Mouse (Mus musculus) liver, embryonic 12.5 days (tissue): ENCODE data around the gene Nxph1. TPM values are rescaled to one million over a fixed set of nuclear protein-coding genes. Genes with fewer than 3 reads are reported as not detected.

ENCODE experiments used
- ATAC-seq: fragments of 200-750 bp; cut with Nextera tagmentation; 2 replicates; pipeline ENCODE4 v1.8.0; 2017; ENCODE audit warnings: moderate number of reproducible peaks, mild to moderate bottlenecking, moderate library complexity
- H3K27ac ChIP-seq: fragments of 300-500 bp; sonication (generic); 2 replicates; pipeline ENCODE4 v1.5.1; 2016; ENCODE audit warnings: mild to moderate bottlenecking
- H3K27me3 ChIP-seq: fragments of 300-500 bp; sonication (generic); replicated peaks from 2 replicates; pipeline ENCODE4 v1.6.1; 2016; ENCODE audit warnings: mild to moderate bottlenecking, moderate library complexity
- H3K36me3 ChIP-seq: fragments of 300-500 bp; sonication (generic); 2 replicates; pipeline ENCODE4 v1.6.1; 2016; ENCODE audit warnings: mild to moderate bottlenecking, moderate library complexity
- H3K4me1 ChIP-seq: fragments of 300-500 bp; sonication (generic); 2 replicates; pipeline ENCODE4 v1.6.1; 2016
- H3K4me2 ChIP-seq: fragments of 300-500 bp; sonication (generic); 2 replicates; pipeline ENCODE4 v1.6.1; 2016; ENCODE audit warnings: mild to moderate bottlenecking, moderate library complexity
- H3K4me3 ChIP-seq: fragments of 300-500 bp; sonication (generic); 2 replicates; pipeline ENCODE4 v1.5.1; 2016; ENCODE audit warnings: mild to moderate bottlenecking, moderate library complexity
- H3K9ac ChIP-seq: fragments of 300-500 bp; sonication (generic); 2 replicates; pipeline ENCODE4 v1.6.1; 2016; ENCODE audit warnings: mild to moderate bottlenecking, moderate library complexity
- H3K9me3 ChIP-seq: fragments of 300-500 bp; sonication (generic); replicated peaks from 2 replicates; pipeline ENCODE4 v1.6.1; 2016; ENCODE audit warnings: mild to moderate bottlenecking, moderate library complexity
- WGBS: fragments of 180-500 bp; shearing (Covaris S2); methylation state at CpG from one replicate; pipeline ENCODE4 v1.1.7; 2016; ENCODE audit not compliant: insufficient replicate concordance; 5-methylcytosine and 5-hydroxymethylcytosine counted together
- polyA plus RNA-seq: library from polyadenylated mRNA; unstranded; fragments of >200 nt; fragmentation: Nextera tagmentation; extraction: Ambion mirVana; gene quantifications from 2 replicates; pipeline ENCODE4 v1.2.1, GENCODE M21; 2016

The Nxph1 gene
- polyA plus RNA-seq, result not detected in 2 replicates

GRCm38 (mm10) chr6:8948131-8948470 is at the start of gene Nxph1:
Gene Nxph1 (plus strand): TSS chr6:8948431.
- no peak; the same call in 1 of the 2 replicates for ATAC-seq

GRCm38 (mm10) chr6:8900021-8900728 is 48.1 kb upstream of the Nxph1 start:
- Histone ChIP-seq H3K9ac (no peak overlapping the region), H3K36me3 (no peaks in the 10 kb centered on the region), H3K4me1 (no peaks in the 10 kb centered on the region), H3K4me3 (no peak overlapping the region), H3K9me3 (no peaks in the 10 kb centered on the region), H3K4me2 (no peak overlapping the region), H3K27me3 (no peaks in the 10 kb centered on the region), H3K27ac (no peak overlapping the region)
- no peak for ATAC-seq
- WGBS, result 60% methylated on average over 7 of the region's 7 CpGs

More at GRCm38 (mm10) chr6:8948131-8948470, at the start of gene Nxph1:
- H3K27ac ChIP-seq, result no peak within 1 kb of the TSS
- H3K9me3 ChIP-seq, result no peaks in the 10 kb centered on the region
- H3K9ac ChIP-seq, result no peak within 1 kb of the TSS
- H3K4me2 ChIP-seq, result peak within 1 kb of the TSS; percentile 37
- peak within 1 kb of the TSS; percentile 13 for H3K4me3 ChIP-seq
- H3K4me1 ChIP-seq, result peaks cover 8% of the 10 kb centered on the region
- H3K27me3 ChIP-seq, result peaks cover 63% of the 10 kb centered on the region
- 6% methylated on average over 16 of the region's 16 CpGs for WGBS
- H3K36me3 ChIP-seq, result no peaks in the 10 kb centered on the region

- no peak for ATAC-seq
- Histone ChIP-seq H3K36me3 (no peaks in the 10 kb centered on the region), H3K4me3 (no peak overlapping the region), H3K4me1 (no peaks in the 10 kb centered on the region), H3K4me2 (no peak overlapping the region), H3K9me3 (no peaks in the 10 kb centered on the region), H3K9ac (no peak overlapping the region), H3K27me3 (no peaks in the 10 kb centered on the region), H3K27ac (no peak overlapping the region)
- 68% methylated on average over 2 of the region's 2 CpGs for WGBS
Observed at GRCm38 (mm10) chr6:8900729-8901122, 47.5 kb upstream of the Nxph1 start.

- Histone ChIP-seq H3K4me2 (no peak overlapping the region), H3K9me3 (no peaks in the 10 kb centered on the region), H3K4me1 (no peaks in the 10 kb centered on the region), H3K4me3 (no peak overlapping the region), H3K9ac (no peak overlapping the region), H3K36me3 (no peaks in the 10 kb centered on the region), H3K27ac (no peak overlapping the region), H3K27me3 (no peaks in the 10 kb centered on the region)
- ATAC-seq, result no peak
- WGBS, result 77% methylated on average over 3 of the region's 3 CpGs
Observed at GRCm38 (mm10) chr6:8907917-8908316, 40.3 kb upstream of the Nxph1 start.

GRCm38 (mm10) chr6:8913404-8913803 is 34.8 kb upstream of the Nxph1 start:
- no peaks in the 10 kb centered on the region for H3K36me3 ChIP-seq
- H3K27me3 ChIP-seq, result no peaks in the 10 kb centered on the region
- no peak overlapping the region for H3K4me3 ChIP-seq
- no peak overlapping the region for H3K4me2 ChIP-seq
- no peak overlapping the region for H3K9ac ChIP-seq
- no peaks in the 10 kb centered on the region for H3K4me1 ChIP-seq
- no peaks in the 10 kb centered on the region for H3K9me3 ChIP-seq
- no peak for ATAC-seq
- H3K27ac ChIP-seq, result no peak overlapping the region

GRCm38 (mm10) chr6:8914682-8915081 is 33.5 kb upstream of the Nxph1 start:
- Histone ChIP-seq H3K4me2 (no peak overlapping the region), H3K9me3 (no peaks in the 10 kb centered on the region), H3K27me3 (no peaks in the 10 kb centered on the region), H3K4me3 (no peak overlapping the region), H3K9ac (no peak overlapping the region), H3K4me1 (no peaks in the 10 kb centered on the region), H3K27ac (no peak overlapping the region), H3K36me3 (no peaks in the 10 kb centered on the region)
- WGBS, result 50% methylated on average over 3 of the region's 3 CpGs
- no peak for ATAC-seq

GRCm38 (mm10) chr6:8924481-8924880 is 23.8 kb upstream of the Nxph1 start:
- no peak for ATAC-seq
- no peak overlapping the region for H3K4me3 ChIP-seq
- no peak overlapping the region for H3K27ac ChIP-seq
- no peaks in the 10 kb centered on the region for H3K27me3 ChIP-seq
- no peaks in the 10 kb centered on the region for H3K4me1 ChIP-seq
- H3K36me3 ChIP-seq, result no peaks in the 10 kb centered on the region
- no peak overlapping the region for H3K4me2 ChIP-seq
- H3K9ac ChIP-seq, result no peak overlapping the region
- H3K9me3 ChIP-seq, result no peaks in the 10 kb centered on the region
- WGBS, result 56% methylated on average over 6 of the region's 6 CpGs

GRCm38 (mm10) chr6:8935241-8935640 is 13.0 kb upstream of the Nxph1 start:
- H3K36me3 ChIP-seq, result no peaks in the 10 kb centered on the region
- H3K4me3 ChIP-seq, result no peak overlapping the region
- no peak overlapping the region for H3K27ac ChIP-seq
- WGBS, result 47% methylated on average over 5 of the region's 5 CpGs
- H3K9ac ChIP-seq, result no peak overlapping the region
- H3K27me3 ChIP-seq, result no peaks in the 10 kb centered on the region
- H3K4me2 ChIP-seq, result no peak overlapping the region
- no peak for ATAC-seq
- no peaks in the 10 kb centered on the region for H3K9me3 ChIP-seq
- H3K4me1 ChIP-seq, result no peaks in the 10 kb centered on the region

- H3K9me3 ChIP-seq, result no peaks in the 10 kb centered on the region
- ATAC-seq, result no peak
- H3K36me3 ChIP-seq, result no peaks in the 10 kb centered on the region
- no peak overlapping the region for H3K4me2 ChIP-seq
- H3K27ac ChIP-seq, result no peak overlapping the region
- no peak overlapping the region for H3K9ac ChIP-seq
- WGBS, result 17% methylated on average over 5 of the region's 5 CpGs
- H3K4me3 ChIP-seq, result no peak overlapping the region
- no peaks in the 10 kb centered on the region for H3K4me1 ChIP-seq
- no peaks in the 10 kb centered on the region for H3K27me3 ChIP-seq
Observed at GRCm38 (mm10) chr6:8935705-8936104, 12.5 kb upstream of the Nxph1 start.

- no peak overlapping the region for H3K4me3 ChIP-seq
- H3K9me3 ChIP-seq, result no peaks in the 10 kb centered on the region
- ATAC-seq, result no peak
- H3K36me3 ChIP-seq, result no peaks in the 10 kb centered on the region
- no peak overlapping the region for H3K9ac ChIP-seq
- no peak overlapping the region for H3K27ac ChIP-seq
- H3K4me2 ChIP-seq, result no peak overlapping the region
- H3K27me3 ChIP-seq, result no peaks in the 10 kb centered on the region
- 14% methylated on average over 4 of the region's 4 CpGs for WGBS
- no peaks in the 10 kb centered on the region for H3K4me1 ChIP-seq
Observed at GRCm38 (mm10) chr6:8936168-8936567, 12.1 kb upstream of the Nxph1 start.

- no peak overlapping the region for H3K27ac ChIP-seq
- peaks cover 67% of the 10 kb centered on the region for H3K27me3 ChIP-seq
- peak overlapping the region; percentile 13 for H3K4me3 ChIP-seq
- no peak overlapping the region for H3K9ac ChIP-seq
- H3K4me2 ChIP-seq, result peak overlapping the region; percentile 37
- 2% methylated on average over 68 of the region's 68 CpGs for WGBS
- no peak for ATAC-seq
- no peaks in the 10 kb centered on the region for H3K9me3 ChIP-seq
- peaks cover 8% of the 10 kb centered on the region for H3K4me1 ChIP-seq
- H3K36me3 ChIP-seq, result no peaks in the 10 kb centered on the region
Observed at GRCm38 (mm10) chr6:8948471-8949411, 510 bp downstream of the Nxph1 start.

- ATAC-seq, result no peak
- no peaks in the 10 kb centered on the region for H3K9me3 ChIP-seq
- H3K4me1 ChIP-seq, result peaks cover 8% of the 10 kb centered on the region
- H3K36me3 ChIP-seq, result no peaks in the 10 kb centered on the region
- no peak overlapping the region for H3K27ac ChIP-seq
- H3K9ac ChIP-seq, result no peak overlapping the region
- H3K4me3 ChIP-seq, result no peak overlapping the region
- H3K27me3 ChIP-seq, result peaks cover 77% of the 10 kb centered on the region
- H3K4me2 ChIP-seq, result no peak overlapping the region
- 2% methylated on average over 31 of the region's 31 CpGs for WGBS
Observed at GRCm38 (mm10) chr6:8949665-8950201, 1.5 kb downstream of the Nxph1 start.
